Mouse (Mus musculus): Measurements from ENCODE around the gene Dusp13. TPM values are rescaled to one million over a fixed set of nuclear protein-coding genes. Genes with fewer than 3 reads are reported as not detected.

Dusp13 gene
- polyA plus RNA-seq, 1 experiment from 2014 or later, result not detected

DNA sequence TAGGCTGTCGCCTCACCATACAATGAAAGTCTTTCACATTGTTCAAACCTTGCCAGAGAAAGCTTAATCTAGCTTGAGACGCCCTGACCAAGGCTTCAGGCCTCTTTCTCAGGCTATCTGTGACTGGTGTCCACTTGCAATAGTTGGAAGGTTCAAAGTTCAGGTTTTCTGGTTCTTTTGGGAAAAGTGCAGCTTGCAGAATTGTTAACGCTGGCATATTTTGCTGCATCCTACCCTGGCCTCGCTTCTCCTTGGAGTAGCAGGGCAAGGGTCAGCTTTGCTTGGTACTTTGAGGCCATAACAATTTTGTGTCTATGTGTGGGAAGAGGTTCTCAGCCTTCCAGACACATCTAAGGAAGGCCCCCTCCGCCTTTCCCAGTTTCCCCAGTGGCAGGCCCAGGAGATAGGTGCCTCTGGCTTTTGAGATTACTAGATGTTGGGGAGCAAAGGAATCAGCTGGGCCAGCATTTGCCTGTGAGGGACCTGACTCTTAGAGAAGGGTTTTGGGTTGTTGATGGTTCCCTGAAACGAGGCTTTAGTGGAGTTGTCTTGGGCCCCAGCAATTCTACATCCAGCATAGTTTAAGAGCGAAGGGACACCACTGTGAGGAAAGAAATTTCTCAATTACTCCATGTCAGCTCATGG, 54.7 kb downstream of the Dusp13 start:
- H3K4me1 ChIP-seq (ENCODE audit: control insufficient read depth, insufficient read depth, low read length), result no peaks in the 10 kb centered on the region
- no peaks in the 10 kb centered on the region for H3K36me3 ChIP-seq (ENCODE audit: control insufficient read depth, insufficient read depth, low read length)
- no peak overlapping the region for H3K27ac ChIP-seq (ENCODE audit: low read depth, low read length)
- H3K9me3 ChIP-seq (ENCODE audit: control insufficient read depth, low read length), result peaks cover 4% of the 10 kb centered on the region; the same call in 1 of the 2 replicates
- 84% methylated on average over 7 of the region's 7 CpGs for WGBS
- H3K27me3 ChIP-seq (ENCODE audit: control insufficient read depth, insufficient read depth, low read length), result no peaks in the 10 kb centered on the region
- H3K4me2 ChIP-seq, result no peak overlapping the region
- H3K4me3 ChIP-seq (ENCODE audit: low read depth, low read length), result no peak overlapping the region
- DNase-seq (ENCODE audit: low spot score, missing footprints), result no peak
- no peak for ATAC-seq (ENCODE audit: low FRiP score)
- H3K9ac ChIP-seq (ENCODE audit: low read length), result no peak overlapping the region

GRCm38 (mm10) chr14:21695020-21695419, 56.0 kb downstream of the Dusp13 start:
- H3K4me2 ChIP-seq, result no peak overlapping the region
- H3K9me3 ChIP-seq (ENCODE audit: control insufficient read depth, low read length), result peaks cover 4% of the 10 kb centered on the region; the same call in 1 of the 2 replicates
- no peak overlapping the region for H3K27ac ChIP-seq (ENCODE audit: low read depth, low read length)
- no peak overlapping the region for H3K4me3 ChIP-seq (ENCODE audit: low read depth, low read length)
- no peaks in the 10 kb centered on the region for H3K4me1 ChIP-seq (ENCODE audit: control insufficient read depth, insufficient read depth, low read length)
- 84% methylated on average over 6 of the region's 6 CpGs for WGBS
- ATAC-seq (ENCODE audit: low FRiP score) (no peak), DNase-seq (ENCODE audit: low spot score, missing footprints) (no peak)
- H3K36me3 ChIP-seq (ENCODE audit: control insufficient read depth, insufficient read depth, low read length), result no peaks in the 10 kb centered on the region
- no peak overlapping the region for H3K9ac ChIP-seq (ENCODE audit: low read length)
- H3K27me3 ChIP-seq (ENCODE audit: control insufficient read depth, insufficient read depth, low read length), result no peaks in the 10 kb centered on the region

DNA sequence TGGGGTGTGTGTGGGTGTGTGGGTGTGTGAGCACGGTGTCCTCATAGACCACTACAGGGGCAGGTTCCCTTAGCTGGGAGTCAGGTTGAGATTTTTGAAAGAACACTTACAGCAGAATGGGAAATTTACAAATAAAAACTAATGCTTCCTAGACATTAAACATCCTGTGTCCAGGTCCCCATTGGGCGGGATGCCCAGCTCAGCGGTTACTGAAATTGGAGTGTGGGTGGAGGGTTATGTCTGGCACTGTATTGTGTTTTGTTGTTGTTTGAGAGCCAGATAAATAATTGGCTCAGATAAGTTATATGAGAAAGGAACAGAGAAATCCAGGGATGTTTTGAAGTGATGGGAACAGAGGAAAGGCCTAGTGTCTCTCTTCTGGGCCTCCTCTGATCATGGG, 59.9 kb downstream of the Dusp13 start:
- 90% methylated on average over 3 of the region's 3 CpGs for WGBS
- Histone ChIP-seq H3K4me1 (ENCODE audit: control insufficient read depth, insufficient read depth, low read length) (peaks cover 6% of the 10 kb centered on the region; the same call in 1 of the 2 replicates), H3K36me3 (ENCODE audit: control insufficient read depth, insufficient read depth, low read length) (no peaks in the 10 kb centered on the region), H3K27ac (ENCODE audit: low read depth, low read length) (no peak overlapping the region), H3K27me3 (ENCODE audit: control insufficient read depth, insufficient read depth, low read length) (no peaks in the 10 kb centered on the region; the same call in 1 of the 2 replicates), H3K4me2 (no peak overlapping the region), H3K9ac (ENCODE audit: low read length) (no peak overlapping the region), H3K9me3 (ENCODE audit: control insufficient read depth, low read length) (peaks cover 4% of the 10 kb centered on the region; the same call in 1 of the 2 replicates), H3K4me3 (ENCODE audit: low read depth, low read length) (no peak overlapping the region)
- ATAC-seq (ENCODE audit: low FRiP score), result no peak
- DNase-seq (ENCODE audit: low spot score, missing footprints), result no peak

- no peaks in the 10 kb centered on the region; the same call in 1 of the 2 replicates for H3K27me3 ChIP-seq (ENCODE audit: control insufficient read depth, insufficient read depth, low read length)
- H3K4me3 ChIP-seq (ENCODE audit: low read depth, low read length), result peak overlapping the region; percentile 23
- H3K27ac ChIP-seq (ENCODE audit: low read depth, low read length), result no peak overlapping the region
- H3K4me1 ChIP-seq (ENCODE audit: control insufficient read depth, insufficient read depth, low read length), result peaks cover 14% of the 10 kb centered on the region
- 8% methylated on average over 49 of the region's 49 CpGs for WGBS
- H3K9me3 ChIP-seq (ENCODE audit: control insufficient read depth, low read length), result no peaks in the 10 kb centered on the region
- peak overlapping the region; percentile 38; the same call in 1 of the 2 replicates for H3K9ac ChIP-seq (ENCODE audit: low read length)
- no peaks in the 10 kb centered on the region for H3K36me3 ChIP-seq (ENCODE audit: control insufficient read depth, insufficient read depth, low read length)
- DNase-seq (ENCODE audit: low spot score, missing footprints), result peak; percentile 88
- peak overlapping the region; percentile 45 for H3K4me2 ChIP-seq
- peak; percentile 25; the same call in 1 of the 2 replicates for ATAC-seq (ENCODE audit: low FRiP score)
Measured at GRCm38 (mm10) chr14:21686376-21687279, 64.4 kb downstream of the Dusp13 start.

- no peak overlapping the region for H3K27ac ChIP-seq (ENCODE audit: low read depth, low read length)
- H3K4me2 ChIP-seq, result no peak overlapping the region
- H3K36me3 ChIP-seq (ENCODE audit: control insufficient read depth, insufficient read depth, low read length), result no peaks in the 10 kb centered on the region
- H3K9ac ChIP-seq (ENCODE audit: low read length), result no peak overlapping the region
- no peaks in the 10 kb centered on the region; the same call in 1 of the 2 replicates for H3K27me3 ChIP-seq (ENCODE audit: control insufficient read depth, insufficient read depth, low read length)
- no peaks in the 10 kb centered on the region for H3K9me3 ChIP-seq (ENCODE audit: control insufficient read depth, low read length)
- DNase-seq (ENCODE audit: low spot score, missing footprints) (no peak), ATAC-seq (ENCODE audit: low FRiP score) (no peak)
- 85% methylated on average over 10 of the region's 10 CpGs for WGBS
- H3K4me3 ChIP-seq (ENCODE audit: low read depth, low read length), result no peak overlapping the region
- H3K4me1 ChIP-seq (ENCODE audit: control insufficient read depth, insufficient read depth, low read length), result peaks cover 14% of the 10 kb centered on the region
Measured at GRCm38 (mm10) chr14:21685411-21686146, 65.4 kb downstream of the Dusp13 start.

- no peak overlapping the region for H3K9ac ChIP-seq (ENCODE audit: low read length)
- peaks cover 14% of the 10 kb centered on the region for H3K4me1 ChIP-seq (ENCODE audit: control insufficient read depth, insufficient read depth, low read length)
- H3K4me3 ChIP-seq (ENCODE audit: low read depth, low read length), result no peak overlapping the region
- no peak overlapping the region for H3K4me2 ChIP-seq
- H3K27me3 ChIP-seq (ENCODE audit: control insufficient read depth, insufficient read depth, low read length), result no peaks in the 10 kb centered on the region; the same call in 1 of the 2 replicates
- ATAC-seq (ENCODE audit: low FRiP score), result no peak
- no peak overlapping the region for H3K27ac ChIP-seq (ENCODE audit: low read depth, low read length)
- no peaks in the 10 kb centered on the region for H3K36me3 ChIP-seq (ENCODE audit: control insufficient read depth, insufficient read depth, low read length)
- 82% methylated on average over 4 of the region's 4 CpGs for WGBS
- peak; percentile 75 for DNase-seq (ENCODE audit: low spot score, missing footprints)
- H3K9me3 ChIP-seq (ENCODE audit: control insufficient read depth, low read length), result no peaks in the 10 kb centered on the region
Measured at GRCm38 (mm10) chr14:21683834-21684233, 67.1 kb downstream of the Dusp13 start.

Other genes with a start within 250 kb of the Dusp13 start
- gene Dupd1, start 36.6 kb downstream of the Dusp13 start, polyA plus RNA-seq (2014; fragmentation: Nextera tagmentation; extraction: Ambion mirVana), result not detected in 2 replicates
- 13.1 TPM in 2 replicates for gene Samd8, start 650 bp downstream of the Dusp13 start, polyA plus RNA-seq (2014; fragmentation: Nextera tagmentation; extraction: Ambion mirVana)
- gene Vdac2, start 74.1 kb upstream of the Dusp13 start, polyA plus RNA-seq (2014; fragmentation: Nextera tagmentation; extraction: Ambion mirVana), result 312 and 315 TPM in 2 replicates
- 11.8 and 12.6 TPM in 2 replicates for gene Comtd1, start 97.8 kb upstream of the Dusp13 start, polyA plus RNA-seq (2014; fragmentation: Nextera tagmentation; extraction: Ambion mirVana)
- 6.2 and 7.5 TPM in 2 replicates for gene Zfp503, start 238.4 kb upstream of the Dusp13 start, polyA plus RNA-seq (2014; fragmentation: Nextera tagmentation; extraction: Ambion mirVana)

All from midbrain, embryonic 11.5 days (tissue).